Mouse (Mus musculus) testis, postnatal 14 days (tissue): Measurements from ENCODE around the gene Banf2.

Experiments used
- DNase-seq: peaks from one replicate; pipeline ENCODE4 v3.0.0; 2021; ENCODE audit warnings: low spot score

Gene Banf2

GRCm38 (mm10) chr2:144101463-144101961 is 68.7 kb downstream of the Banf2 start:
- no peak for DNase-seq

GRCm38 (mm10) chr2:144107374-144107773 is 74.5 kb downstream of the Banf2 start:
- DNase-seq = no peak

- no peak for DNase-seq
Measured at GRCm38 (mm10) chr2:144107810-144108209, 75.0 kb downstream of the Banf2 start.

- no peak for DNase-seq
Measured at GRCm38 (mm10) chr2:144108376-144108775, 75.5 kb downstream of the Banf2 start.

GRCm38 (mm10) chr2:144111966-144112365 is 79.1 kb downstream of the Banf2 start:
- no peak for DNase-seq

- DNase-seq = no peak
Measured at GRCm38 (mm10) chr2:144112666-144113065, 79.8 kb downstream of the Banf2 start.

- DNase-seq = no peak
Measured at GRCm38 (mm10) chr2:144118061-144118460, 85.2 kb downstream of the Banf2 start.

- no peak for DNase-seq
Measured at GRCm38 (mm10) chr2:144120186-144120823, 87.4 kb downstream of the Banf2 start.

- no peak for DNase-seq
Measured at GRCm38 (mm10) chr2:144122068-144122467, 89.2 kb downstream of the Banf2 start.
